In genomic region chr5:125351939-125352338, GRCm38 (mm10) we compare ENCODE assay signal across 33 mouse cellular contexts. TPM values are rescaled to one million over a fixed set of nuclear protein-coding genes. Genes with fewer than 3 reads are reported as not detected.
DNase-seq lines count a peak whose midpoint lies in the region; ATAC-seq lines count a peak whose summit lies in the region.
"Had no signal": no experiment of that assay in that cellular context is flagged by ENCODE, and none has a peak within 500 bp of the region (broad histone marks: within the 10 kb centered on the region; RNA-seq: fewer than 3 reads in every experiment).

No protein-coding gene starts in this region.

- no peak overlapping the region for H3K9ac ChIP-seq in forebrain, embryonic 12.5 days
- H3K9ac ChIP-seq: heart, embryonic 12.5 days; hindbrain, embryonic 14.5 days; kidney, embryonic 15.5 days; liver, embryonic 14.5 days; neural tube, embryonic 13.5 days had no signal

- 99% methylated on average over 5 of the region's 5 CpGs for WGBS in forebrain, embryonic 12.5 days

- no peaks in the 10 kb centered on the region for H3K9me3 ChIP-seq in forebrain, embryonic 12.5 days
- H3K9me3 ChIP-seq: kidney, embryonic 15.5 days; neural tube, embryonic 13.5 days had no signal

- peak; percentile 83 for DNase-seq in heart, adult 11 months
- DNase-seq in heart, postnatal 10 days = no peak
- DNase-seq in R1 (ENCODE audit: low read depth, low spot score) = peak; percentile 66
- no peak for DNase-seq in left cerebral cortex, postnatal 4 days
- DNase-seq in kidney, adult 8-10 months = no peak
- no peak for DNase-seq in layer of hippocampus, adult 11-12 months (ENCODE audit: low spot score)
- DNase-seq: adrenal gland, postnatal 14 days; cerebellum, adult 11-12 months; cerebellum, adult 9-11 months; gastrocnemius, postnatal 25 days; heart, adult 2 months; kidney, postnatal 25 days; liver; lung, adult 2 months; lung, postnatal 10 days; right cerebral cortex, postnatal 14 days; thymus, adult 18-20 months; thymus, postnatal 25 days had no signal

- 0 out of 2 replicates have a peak, but pooled peaks cover 3% of the 10 kb centered on the region for H3K27me3 ChIP-seq in forebrain, embryonic 12.5 days
- H3K27me3 ChIP-seq: heart, embryonic 12.5 days; kidney, embryonic 15.5 days; neural tube, embryonic 13.5 days had no signal

- intact Hi-C loops in heart, postnatal 10 days (cut with DNase I) = no loop called here
- intact Hi-C loops in left cerebral cortex, postnatal 4 days (cut with DNase I) = no loop called here

- peaks cover 4% of the 10 kb centered on the region; the same call in 1 of the 2 replicates for H3K4me1 ChIP-seq in forebrain, embryonic 12.5 days
- H3K4me1 ChIP-seq: neural tube, embryonic 13.5 days had no signal

- no peak overlapping the region for H3K4me2 ChIP-seq in forebrain, embryonic 12.5 days
- H3K4me2 ChIP-seq: heart, embryonic 12.5 days; hindbrain, embryonic 14.5 days; kidney, embryonic 15.5 days; midbrain, embryonic 11.5 days; neural tube, embryonic 13.5 days had no signal

- ATAC-seq in megakaryocyte, adult 5-6 weeks (ENCODE audit: poor library complexity, severe bottlenecking) = peak; percentile 64
- ATAC-seq in forebrain, embryonic 12.5 days (ENCODE audit: low FRiP score) = no peak
- ATAC-seq: CD4-positive, CD25-positive, alpha-beta regulatory T cell, adult 4 months; forebrain, embryonic 14.5 days; intestine, postnatal 0 days; midbrain, embryonic 16.5 days had no signal

- no peaks in the 10 kb centered on the region for H3K36me3 ChIP-seq in forebrain, embryonic 12.5 days (replicated peaks)
- H3K36me3 ChIP-seq: heart, embryonic 12.5 days; kidney, embryonic 15.5 days; neural tube, embryonic 13.5 days had no signal

- no peak overlapping the region for H3K27ac ChIP-seq in forebrain, embryonic 12.5 days
- H3K27ac ChIP-seq: heart, adult 2 months; hindbrain, embryonic 14.5 days; kidney, embryonic 15.5 days; layer of hippocampus, adult 2 months; liver, embryonic 14.5 days; neural tube, embryonic 13.5 days; stomach, postnatal 0 days had no signal

- no peak overlapping the region for H3K4me3 ChIP-seq in forebrain, embryonic 12.5 days (replicated peaks)
- H3K4me3 ChIP-seq: heart, adult 2 months; heart, embryonic 12.5 days; kidney, embryonic 15.5 days; layer of hippocampus, adult 2 months; myocyte; neural tube, embryonic 13.5 days had no signal

RNA-seq across cellular contexts. Expression of gene Scarb1, which starts 11.0 kb away (rescaled TPM):
- total RNA-seq in heart, postnatal 10 days (2021) = 10 to 100 TPM; 62.6 to 73.8 TPM
- 88.7 and 92.9 TPM in 2 replicates for total RNA-seq in megakaryocyte, adult 5-6 weeks (2015)
- total RNA-seq in megakaryocyte, adult 5-6 weeks (2017) = 86.3 and 88.2 TPM in 2 replicates
- total RNA-seq in left cerebral cortex, postnatal 4 days (2021) = 10 to 100 TPM; 56.2 to 56.7 TPM
- 31.5 and 38.7 TPM in 2 replicates for polyA plus RNA-seq in forebrain, embryonic 12.5 days (2016; fragmentation: Nextera tagmentation; extraction: Ambion mirVana)

RNA-seq across cellular contexts. Expression of gene Gm10382, which starts 37.2 kb away (rescaled TPM):
- not detected for total RNA-seq in heart, postnatal 10 days (2021)
- total RNA-seq in megakaryocyte, adult 5-6 weeks (2015) = not detected in 2 replicates
- 0.11 TPM in 1 of 2 replicates, not detected in the other for total RNA-seq in megakaryocyte, adult 5-6 weeks (2017)
- total RNA-seq in left cerebral cortex, postnatal 4 days (2021) = under 1 TPM; 0.48 to 0.52 TPM
- 0.91 and 0.97 TPM in 2 replicates for polyA plus RNA-seq in forebrain, embryonic 12.5 days (2016; fragmentation: Nextera tagmentation; extraction: Ambion mirVana)
- total RNA-seq: gastrocnemius, postnatal 25 days; layer of hippocampus, adult 2 months had no signal

RNA-seq across cellular contexts. Expression of gene Ubc, which starts 38.1 kb away (rescaled TPM):
- 1,000 to 10,000 TPM in 1 of 2 experiments, 100 to 1,000 TPM in 1; 934 to 1,069 TPM for total RNA-seq in heart, postnatal 10 days (2021)
- total RNA-seq in megakaryocyte, adult 5-6 weeks (2015) = 260 and 265 TPM in 2 replicates
- total RNA-seq in megakaryocyte, adult 5-6 weeks (2017) = 355 and 414 TPM in 2 replicates
- total RNA-seq in left cerebral cortex, postnatal 4 days (2021) = 100 to 1,000 TPM; 849 to 918 TPM
- polyA plus RNA-seq in forebrain, embryonic 12.5 days (2016; fragmentation: Nextera tagmentation; extraction: Ambion mirVana) = 1,113 and 1,114 TPM in 2 replicates

Comparison
In these comparisons a context has a peak if more than half of its experiments do, and no peak if none do; other contexts are left out.
1. DNase-seq: peak in heart, adult 11 months (single experiment) and R1 (single experiment); none in heart, postnatal 10 days (0 of 2), left cerebral cortex, postnatal 4 days (single experiment), kidney, adult 8-10 months (0 of 2) and layer of hippocampus, adult 11-12 months (single experiment).